Mouse (Mus musculus) Patski (cell line): ENCODE measurements around the gene Gcnt1. TPM values are rescaled to one million over a fixed set of nuclear protein-coding genes. Genes with fewer than 3 reads are reported as not detected.

Experiments
- ATAC-seq: fragments of 100-300 bp; one replicate; pipeline ENCODE4 v1.8.0; 2021
- CTCF ChIA-PET: fragments of 350-600 bp; sonication (Branson Sonifier 250); formaldehyde crosslinking; loops from one replicate; lab custom pipeline; 2022; ENCODE audit warnings: inconsistent platforms; lab: Charles Lee
- POLR2A ChIA-PET: fragments of 350-600 bp; sonication (Branson Sonifier 250); formaldehyde crosslinking; loops from one replicate; lab custom pipeline; 2022; ENCODE audit warnings: antibody characterized with exemption, inconsistent platforms; lab: Charles Lee
- DNase-seq: peaks from one replicate; pipeline ENCODE4 v3.0.0-alpha.2; 2011; ENCODE audit warnings: low read depth, low spot score
- H3K27me3 ChIP-seq: fragments of 371-371 bp; one replicate; pipeline ENCODE4 v1.5.1; 2021
- CTCF ChIP-seq: fragments of 100-300 bp; IDR thresholded peaks from one replicate; pipeline ENCODE4 v1.5.1; 2021
- in situ Hi-C: fragments of 300-500 bp; cut with MboI; formaldehyde crosslinking; loops from 3 replicates; pipeline ENCODE4 v1.11.1; 2018; ENCODE audit warnings: low pct_unique_long_range_greater_than_20kb, mixed read lengths
- polyA plus RNA-seq: library from polyadenylated mRNA; unstranded; gene quantifications from one replicate; pipeline ENCODE4 v1.2.3, GENCODE M21; 2021

Gene Gcnt1
- polyA plus RNA-seq, 1 experiment from 2014 or later = 0.60 TPM

GRCm38 (mm10) chr19:17355361-17355760 lies 17.3 kb downstream of the Gcnt1 start:
- in situ Hi-C loops = no loop called here
- TF ChIP-seq CTCF = no peak
- DNase-seq (no peak), ATAC-seq (no peak)
- CTCF ChIA-PET = interaction anchor here (0.7 to 2.2 kb wide), 2 partner anchors 10 to 11 kb away, joined by 3 to 16 read pairs; no protein-coding TSS in a partner anchor
- POLR2A ChIA-PET = no interaction called here
- H3K27me3 ChIP-seq = no peaks in the 10 kb centered on the region

GRCm38 (mm10) chr19:17354797-17355196 lies 17.8 kb downstream of the Gcnt1 start:
- no peak for DNase-seq
- ChIA-PET POLR2A (no interaction called here), CTCF (interaction anchor here (1.1 to 2.2 kb wide), 2 partner anchors 10 to 39 kb away, joined by 3 to 16 read pairs; partner anchors contain the start of gene Rfk)
- in situ Hi-C loops = no loop called here
- H3K27me3 ChIP-seq = no peaks in the 10 kb centered on the region
- ATAC-seq = no peak
- TF ChIP-seq CTCF = no peak

- in situ Hi-C loops = no loop called here
- H3K27me3 ChIP-seq = no peaks in the 10 kb centered on the region
- ChIA-PET POLR2A (no interaction called here), CTCF (interaction anchor here (1.1 to 2.2 kb wide), 2 partner anchors 11 to 39 kb away, joined by 3 to 16 read pairs; partner anchors contain the start of gene Rfk)
- TF ChIP-seq CTCF = no peak
- ATAC-seq (no peak), DNase-seq (no peak)
Observed at GRCm38 (mm10) chr19:17354362-17354761, 18.3 kb downstream of the Gcnt1 start.

- ChIA-PET POLR2A (no interaction called here), CTCF (interaction anchor here (1.1 to 2.2 kb wide), 3 partner anchors 8 to 40 kb away, joined by 3 to 16 read pairs (median 5); partner anchors contain the start of gene Rfk)
- DNase-seq (no peak), ATAC-seq (no peak)
- no peak for TF ChIP-seq CTCF
- no peaks in the 10 kb centered on the region for H3K27me3 ChIP-seq
- in situ Hi-C loops = no loop called here
Observed at GRCm38 (mm10) chr19:17353727-17354126, 18.9 kb downstream of the Gcnt1 start.

DNA sequence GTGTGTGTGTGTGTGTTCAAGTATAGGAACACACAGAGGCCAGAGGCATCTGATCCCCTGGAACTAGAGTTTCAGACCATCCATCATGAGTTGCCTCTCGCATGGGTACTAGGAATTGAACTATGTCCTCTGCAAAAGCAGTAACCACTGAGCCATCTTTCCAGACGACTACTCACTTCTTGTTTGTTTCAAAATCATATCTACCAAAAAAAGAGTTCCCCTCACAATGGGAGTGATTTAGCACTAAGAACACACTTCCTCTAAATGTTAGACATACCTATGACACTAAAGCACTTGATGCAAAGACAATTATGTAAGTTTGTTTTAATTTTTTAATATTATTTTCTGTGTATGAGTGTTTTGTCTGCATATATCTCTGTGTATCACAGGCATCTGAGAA lies 24.8 kb downstream of the Gcnt1 start:
- ChIA-PET POLR2A (interaction anchor here (0.7 kb wide), 1 partner anchor 165 kb away, joined by 4 read pairs; no protein-coding TSS in a partner anchor), CTCF (interaction anchor here (0.8 kb wide), 1 partner anchor 185 kb away, joined by 4 read pairs; no protein-coding TSS in a partner anchor)
- no peaks in the 10 kb centered on the region for H3K27me3 ChIP-seq
- DNase-seq = no peak
- TF ChIP-seq CTCF = no peak
- ATAC-seq = no peak
- in situ Hi-C loops = no loop called here

DNA sequence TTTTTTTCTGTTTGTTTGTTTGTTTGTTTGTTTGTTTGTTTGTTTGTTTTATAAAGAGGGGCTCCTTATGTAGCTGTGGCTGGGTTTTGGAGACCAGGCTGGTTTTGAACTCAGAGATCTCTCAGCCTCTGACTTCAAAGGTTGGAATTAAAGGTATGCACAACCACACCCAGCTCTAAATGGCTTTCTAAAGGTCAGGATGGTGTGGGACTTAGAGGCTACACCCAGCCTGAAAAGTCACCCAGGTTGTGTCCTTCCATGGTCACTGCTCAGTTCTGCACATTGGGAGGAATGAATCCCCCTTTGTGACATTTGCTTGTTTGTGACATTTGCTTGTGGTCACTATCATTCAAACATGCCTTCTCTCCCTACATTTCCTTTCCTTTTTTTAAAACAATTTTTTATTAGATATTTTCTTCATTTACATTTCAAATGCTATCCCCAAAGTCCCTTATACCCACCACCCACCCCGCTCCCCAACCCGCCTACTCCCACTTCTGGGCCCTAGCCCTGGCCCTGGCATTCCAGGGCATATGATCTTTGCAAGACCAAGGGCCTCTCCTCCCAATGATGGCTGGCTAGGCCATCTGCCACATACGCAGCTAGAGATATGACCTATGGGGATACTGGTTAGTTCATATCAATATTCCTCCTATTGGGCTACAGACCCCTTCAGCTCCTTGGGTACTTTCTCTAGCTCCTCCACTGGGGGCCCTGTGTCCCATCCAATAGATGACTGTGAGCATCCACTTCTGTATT lies 25.7 kb downstream of the Gcnt1 start:
- CTCF ChIA-PET = interaction anchor here (0.8 to 1.3 kb wide), 2 partner anchors 13 to 184 kb away, joined by 3 to 4 read pairs; no protein-coding TSS in a partner anchor

DNA sequence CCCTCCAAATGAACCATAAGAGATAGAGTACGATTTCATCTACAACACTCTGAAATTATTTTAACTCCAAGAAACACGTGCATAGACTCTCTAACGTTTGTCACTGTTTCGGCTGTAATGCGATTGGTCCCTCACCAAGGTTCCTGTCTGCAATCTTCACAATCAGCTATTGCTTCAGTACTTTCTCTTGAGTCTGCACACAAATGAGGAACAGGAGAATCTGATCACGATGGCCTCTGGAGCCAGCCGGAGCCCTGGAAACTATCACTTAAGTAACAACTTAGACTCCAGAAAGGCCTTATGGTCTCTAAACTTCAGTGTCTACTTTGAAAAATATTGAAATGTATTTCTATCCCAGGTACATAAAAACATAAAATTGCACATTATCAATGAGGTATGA lies 27.8 kb downstream of the Gcnt1 start:
- in situ Hi-C loops = no loop called here
- no peak for TF ChIP-seq CTCF
- CTCF ChIA-PET = interaction anchor here (1.5 kb wide), 1 partner anchor 11 kb away, joined by 3 read pairs; no protein-coding TSS in a partner anchor
- DNase-seq = no peak
- no peak for ATAC-seq
- POLR2A ChIA-PET = no interaction called here
- no peaks in the 10 kb centered on the region for H3K27me3 ChIP-seq

More for the DNA sequence above, 25.7 kb downstream of the Gcnt1 start:
- POLR2A ChIA-PET = interaction anchor here (0.7 kb wide), 1 partner anchor 164 kb away, joined by 4 read pairs; no protein-coding TSS in a partner anchor
- no peak for DNase-seq
- in situ Hi-C loops = no loop called here
- H3K27me3 ChIP-seq = no peaks in the 10 kb centered on the region
- TF ChIP-seq CTCF = no peak
- ATAC-seq = no peak

DNA sequence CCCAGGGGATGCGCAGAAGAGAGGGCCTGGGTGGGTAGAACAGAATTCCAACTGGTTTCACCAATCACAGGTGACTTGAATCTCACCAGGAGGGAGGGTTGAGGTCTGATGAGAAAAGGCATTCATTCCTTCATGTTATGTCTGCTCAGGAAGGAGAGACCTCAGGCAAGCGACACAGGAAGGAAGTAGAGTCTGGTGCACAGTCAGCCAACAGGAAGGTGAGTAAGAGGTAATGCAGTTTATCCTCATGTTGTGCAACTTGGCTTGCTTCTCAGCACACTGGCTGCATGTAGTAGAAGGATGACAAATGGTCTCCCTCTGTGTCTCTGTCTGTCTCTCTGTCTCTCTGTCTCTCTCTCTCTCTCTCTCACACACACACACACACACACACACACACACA lies 33.1 kb downstream of the Gcnt1 start:
- no peak for ATAC-seq
- in situ Hi-C loops = no loop called here
- ChIA-PET POLR2A (no interaction called here), CTCF (interaction anchor here (0.6 kb wide), 1 partner anchor 156 kb away, joined by 3 read pairs; no protein-coding TSS in a partner anchor)
- no peak for DNase-seq
- TF ChIP-seq CTCF = no peak
- H3K27me3 ChIP-seq = no peaks in the 10 kb centered on the region

DNA sequence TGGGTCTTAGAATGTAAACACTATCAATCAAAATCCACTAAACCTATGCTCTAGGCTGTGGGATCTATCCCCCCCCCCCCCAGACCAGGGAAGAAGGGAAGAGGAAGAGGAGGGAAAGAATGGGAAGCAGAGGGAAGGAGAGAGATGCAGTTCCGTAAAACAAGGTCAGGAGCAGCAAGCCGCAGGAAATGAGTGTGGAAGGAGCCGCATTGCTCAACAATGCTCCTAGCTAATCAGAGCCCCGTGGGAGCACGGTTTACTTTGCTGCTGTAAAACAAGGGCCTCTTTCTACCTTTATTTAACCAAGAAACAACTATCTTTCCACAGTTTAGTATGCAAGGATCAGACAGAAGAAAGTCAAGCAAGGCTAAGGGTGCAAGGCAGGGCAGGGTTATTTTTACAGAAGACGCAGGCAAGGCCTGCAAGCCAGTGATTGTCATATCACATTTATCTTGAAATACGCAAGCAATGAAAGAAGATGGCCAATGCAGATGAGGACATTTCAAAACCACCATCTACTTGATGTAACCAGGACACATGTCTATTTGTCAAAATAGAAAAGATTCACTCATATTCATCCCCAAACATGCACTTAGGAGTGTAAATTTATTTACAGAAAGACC lies 35.5 kb downstream of the Gcnt1 start:
- ATAC-seq = no peak
- DNase-seq = no peak
- in situ Hi-C loops = no loop called here
- CTCF ChIA-PET = interaction anchor here (0.7 to 1.3 kb wide), 2 partner anchors 10 to 25 kb away, joined by 3 to 4 read pairs; no protein-coding TSS in a partner anchor
- TF ChIP-seq CTCF = no peak
- POLR2A ChIA-PET = no interaction called here
- no peaks in the 10 kb centered on the region for H3K27me3 ChIP-seq

DNA sequence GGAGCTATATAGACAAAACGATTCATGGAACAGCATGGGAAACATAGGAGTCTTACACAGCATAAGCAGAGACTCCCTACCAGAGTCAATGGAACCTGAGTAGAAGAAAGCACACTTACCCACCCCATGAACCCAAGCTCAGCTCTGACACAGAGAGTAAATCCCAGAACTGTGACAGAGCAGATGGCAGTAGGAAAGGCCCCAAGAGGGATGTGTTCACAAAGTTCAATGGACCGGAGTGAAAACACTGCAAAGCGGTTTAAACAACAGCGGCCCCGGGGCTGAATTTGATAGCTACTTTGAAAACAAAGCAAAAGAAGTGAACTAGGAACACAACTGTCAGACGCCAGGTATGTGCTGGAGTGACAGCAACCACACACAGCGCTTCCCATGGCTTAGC lies 36.0 kb downstream of the Gcnt1 start:
- no peak for ATAC-seq

More for the DNA sequence above, 36.0 kb downstream of the Gcnt1 start:
- in situ Hi-C loops = no loop called here
- DNase-seq = no peak
- no peak for TF ChIP-seq CTCF
- H3K27me3 ChIP-seq = no peaks in the 10 kb centered on the region
- ChIA-PET POLR2A (no interaction called here), CTCF (interaction anchor here (0.7 to 1.3 kb wide), 2 partner anchors 9 to 25 kb away, joined by 3 to 4 read pairs; no protein-coding TSS in a partner anchor)
